Mouse (Mus musculus) limb, embryonic 13.5 days (tissue): Measurements from ENCODE around the gene Tsen2. TPM values are rescaled to one million over a fixed set of nuclear protein-coding genes. Genes with fewer than 3 reads are reported as not detected.

Experiments
- ATAC-seq: fragments of 200-750 bp; cut with Nextera tagmentation; 2 replicates; pipeline ENCODE4 v1.8.0; 2017; ENCODE audit warnings: low read depth, moderate number of reproducible peaks, moderate TSS enrichment; ENCODE audit not compliant: low FRiP score
- H3K27ac ChIP-seq: fragments of 300-500 bp; sonication (generic); 2 replicates; pipeline ENCODE4 v1.5.1; 2015; ENCODE audit warnings: inconsistent platforms, mild to moderate bottlenecking, moderate library complexity
- H3K27me3 ChIP-seq: fragments of 300-500 bp; sonication (generic); 2 replicates; pipeline ENCODE4 v1.6.1; 2015; ENCODE audit warnings: mild to moderate bottlenecking, inconsistent platforms
- H3K36me3 ChIP-seq: fragments of 300-500 bp; sonication (generic); 2 replicates; pipeline ENCODE4 v1.6.1; 2015; ENCODE audit warnings: inconsistent platforms, mild to moderate bottlenecking, moderate library complexity
- H3K4me1 ChIP-seq: fragments of 300-500 bp; sonication (generic); 2 replicates; pipeline ENCODE4 v1.6.1; 2015; ENCODE audit warnings: inconsistent platforms
- H3K4me2 ChIP-seq: fragments of 300-500 bp; sonication (generic); replicated peaks from 2 replicates; pipeline ENCODE4 v1.6.1; 2015; ENCODE audit warnings: inconsistent platforms, mild to moderate bottlenecking, moderate library complexity
- H3K4me3 ChIP-seq: fragments of 300-500 bp; sonication (generic); 2 replicates; pipeline ENCODE4 v1.5.1; 2015; ENCODE audit warnings: moderate library complexity, mild to moderate bottlenecking, inconsistent platforms
- H3K9ac ChIP-seq: fragments of 300-500 bp; sonication (generic); 2 replicates; pipeline ENCODE4 v1.6.1; 2015; ENCODE audit warnings: mild to moderate bottlenecking, inconsistent platforms
- H3K9me3 ChIP-seq: fragments of 300-500 bp; sonication (generic); 2 replicates; pipeline ENCODE4 v1.6.1; 2016; ENCODE audit warnings: inconsistent platforms
- WGBS: fragments of 180-500 bp; shearing (Covaris S2); methylation state at CpG from one replicate; pipeline ENCODE4 v1.1.7; 2015; 5-methylcytosine and 5-hydroxymethylcytosine counted together
- polyA plus RNA-seq: library from polyadenylated mRNA; unstranded; fragments of >200 nt; fragmentation: Nextera tagmentation; extraction: Ambion mirVana; gene quantifications from 2 replicates; pipeline ENCODE4 v1.2.1, GENCODE M21; 2015

The Tsen2 gene
- polyA plus RNA-seq, 1 experiment from 2014 or later, result 31.0 TPM

DNA sequence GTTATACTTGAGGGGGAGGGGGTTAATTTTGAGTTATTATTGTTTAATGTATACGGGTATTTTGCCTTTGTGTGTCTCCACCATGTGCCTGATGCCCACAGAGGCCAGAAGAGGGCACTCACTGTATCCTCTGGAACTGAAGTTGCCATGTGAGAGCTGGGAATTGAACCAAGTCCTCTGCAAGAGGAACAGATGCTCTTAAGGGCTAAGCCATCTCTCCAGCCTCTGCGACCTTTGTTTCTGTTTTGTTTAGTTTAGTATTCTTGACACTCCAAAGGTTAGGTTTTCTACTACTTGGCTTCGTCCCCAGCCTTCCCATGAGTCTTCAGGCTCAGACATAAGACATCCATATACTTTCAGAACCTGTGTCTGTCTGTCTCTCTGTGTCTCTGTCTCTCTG lies 39.7 kb downstream of the Tsen2 start:
- Histone ChIP-seq H3K36me3 (peaks cover 13% of the 10 kb centered on the region), H3K27me3 (no peaks in the 10 kb centered on the region), H3K9me3 (no peaks in the 10 kb centered on the region), H3K9ac (no peak overlapping the region), H3K4me1 (no peaks in the 10 kb centered on the region), H3K27ac (no peak overlapping the region), H3K4me3 (no peak overlapping the region), H3K4me2 (no peak overlapping the region)
- WGBS, result 76% methylated on average over 3 of the region's 3 CpGs
- no peak for ATAC-seq

DNA sequence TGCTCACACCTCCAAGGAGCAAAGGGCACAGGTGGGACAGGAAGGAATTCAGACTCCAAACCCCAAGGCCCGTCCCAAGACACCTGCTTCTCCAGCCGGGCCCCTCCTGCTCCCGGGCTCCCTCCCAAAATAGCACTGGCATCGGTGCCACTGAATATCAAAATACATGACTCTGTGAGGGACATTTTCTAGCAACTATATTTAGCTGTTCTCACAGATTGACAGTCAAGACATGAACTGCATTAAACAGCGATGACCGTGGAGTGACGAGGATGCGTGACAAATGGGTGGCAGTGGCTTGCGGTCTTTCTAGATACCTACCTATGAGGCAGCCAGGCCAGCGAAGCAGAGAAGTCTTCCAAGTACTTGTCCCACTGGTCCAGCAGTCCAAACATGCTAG lies 41.9 kb downstream of the Tsen2 start:
- Histone ChIP-seq H3K4me3 (no peak overlapping the region), H3K9ac (no peak overlapping the region), H3K27me3 (no peaks in the 10 kb centered on the region), H3K9me3 (no peaks in the 10 kb centered on the region), H3K27ac (no peak overlapping the region), H3K4me1 (no peaks in the 10 kb centered on the region), H3K4me2 (no peak overlapping the region), H3K36me3 (peaks cover 4% of the 10 kb centered on the region; the same call in 1 of the 2 replicates)
- ATAC-seq, result no peak
- 83% methylated on average over 10 of the region's 10 CpGs for WGBS

DNA sequence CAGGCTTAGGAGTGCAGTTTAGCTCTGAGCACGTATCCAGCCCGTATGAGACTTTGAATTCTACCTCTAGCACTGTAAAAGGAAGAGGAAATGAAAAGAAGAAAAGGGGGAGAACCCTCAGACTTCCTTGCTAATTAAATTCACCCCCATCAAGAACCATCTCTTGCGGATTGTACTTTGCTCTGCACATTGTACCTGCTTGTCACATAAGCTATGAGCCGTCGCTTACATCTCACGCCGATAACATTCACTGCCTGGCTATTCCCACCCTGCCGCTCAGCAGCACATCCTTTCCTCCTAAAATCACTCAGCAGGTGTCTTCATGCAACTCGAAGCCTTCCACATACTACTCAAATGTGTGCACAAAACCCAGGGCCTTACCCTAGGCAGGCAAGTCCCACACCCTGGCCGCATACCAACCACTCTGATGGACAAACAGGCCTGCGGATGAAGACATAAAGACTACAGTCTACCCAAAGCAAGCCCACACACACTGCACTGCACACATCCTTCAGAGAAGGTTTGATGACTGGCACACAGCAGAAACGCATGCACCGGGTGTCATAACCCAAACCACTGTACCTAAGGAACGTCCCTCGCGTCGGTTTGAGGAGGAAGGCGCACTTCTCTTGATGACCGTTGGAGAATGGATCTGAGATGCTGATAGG lies 47.4 kb downstream of the Tsen2 start:
- H3K4me1 ChIP-seq, result no peaks in the 10 kb centered on the region
- H3K9me3 ChIP-seq, result no peaks in the 10 kb centered on the region
- H3K4me3 ChIP-seq, result no peak overlapping the region
- no peak for ATAC-seq
- 84% methylated on average over 19 of the region's 19 CpGs for WGBS
- H3K27ac ChIP-seq, result no peak overlapping the region
- no peaks in the 10 kb centered on the region for H3K27me3 ChIP-seq
- H3K4me2 ChIP-seq, result no peak overlapping the region
- H3K9ac ChIP-seq, result no peak overlapping the region
- H3K36me3 ChIP-seq, result no peaks in the 10 kb centered on the region

DNA sequence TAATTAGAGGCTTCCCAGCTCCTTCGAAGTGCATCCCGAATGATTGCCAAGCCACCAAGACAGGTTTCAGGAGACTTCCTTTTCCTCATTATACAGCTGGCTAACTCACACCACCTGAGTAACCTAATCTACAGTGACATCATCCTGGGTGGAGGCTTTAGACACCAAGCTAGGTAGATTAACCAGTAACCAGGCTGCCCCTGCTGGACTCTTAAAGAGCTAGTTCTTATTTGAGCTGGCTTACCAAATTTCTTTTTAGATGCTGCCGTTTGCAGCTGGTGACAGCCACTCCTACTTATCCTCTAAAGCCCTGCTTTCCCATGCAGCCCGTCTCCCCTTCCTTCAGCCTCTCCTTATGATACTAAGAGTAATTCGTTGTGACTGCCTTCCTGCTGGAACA lies 48.0 kb downstream of the Tsen2 start, which contains the start of gene Mkrn2os:
Gene Mkrn2os (minus strand): TSS at position 119 of the 400 bp plus-strand sequence.
- ATAC-seq, result no peak
- H3K9me3 ChIP-seq, result no peaks in the 10 kb centered on the region

DNA sequence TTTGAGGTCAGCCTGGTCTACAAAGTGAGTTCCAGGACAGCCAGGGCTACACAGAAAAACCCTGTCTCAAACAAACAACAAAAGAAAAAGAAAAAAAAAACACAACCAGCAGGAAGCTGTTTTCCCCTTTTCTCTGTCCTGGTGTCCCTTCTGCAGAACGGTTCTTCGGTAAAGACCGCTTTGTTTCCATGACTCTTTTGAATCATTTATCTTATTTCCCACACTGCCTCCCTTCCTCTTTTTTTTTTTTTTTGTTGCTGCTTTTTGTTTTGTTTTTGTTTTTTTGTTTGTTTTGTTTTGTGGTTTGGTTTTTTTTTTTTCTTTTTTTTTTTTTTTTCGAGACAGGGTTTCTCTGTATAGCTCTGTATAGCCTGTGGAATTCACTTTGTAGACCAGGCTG lies 48.8 kb downstream of the Tsen2 start:
- Histone ChIP-seq H3K4me2 (no peak overlapping the region), H3K27me3 (no peaks in the 10 kb centered on the region), H3K4me1 (no peaks in the 10 kb centered on the region), H3K9ac (no peak overlapping the region), H3K9me3 (no peaks in the 10 kb centered on the region), H3K4me3 (no peak overlapping the region), H3K36me3 (no peaks in the 10 kb centered on the region), H3K27ac (no peak overlapping the region)
- ATAC-seq, result no peak
- WGBS, result 89% methylated on average over 4 of the region's 4 CpGs

More for the DNA sequence above, 48.0 kb downstream of the Tsen2 start, which contains the start of gene Mkrn2os:
- no peaks in the 10 kb centered on the region for H3K4me1 ChIP-seq
- H3K36me3 ChIP-seq, result no peaks in the 10 kb centered on the region
- H3K4me2 ChIP-seq, result no peak within 1 kb of the TSS
- no peak within 1 kb of the TSS for H3K4me3 ChIP-seq
- no peak within 1 kb of the TSS for H3K27ac ChIP-seq
- no peaks in the 10 kb centered on the region for H3K27me3 ChIP-seq
- no peak within 1 kb of the TSS for H3K9ac ChIP-seq
- 48% methylated on average over 5 of the region's 5 CpGs for WGBS

DNA sequence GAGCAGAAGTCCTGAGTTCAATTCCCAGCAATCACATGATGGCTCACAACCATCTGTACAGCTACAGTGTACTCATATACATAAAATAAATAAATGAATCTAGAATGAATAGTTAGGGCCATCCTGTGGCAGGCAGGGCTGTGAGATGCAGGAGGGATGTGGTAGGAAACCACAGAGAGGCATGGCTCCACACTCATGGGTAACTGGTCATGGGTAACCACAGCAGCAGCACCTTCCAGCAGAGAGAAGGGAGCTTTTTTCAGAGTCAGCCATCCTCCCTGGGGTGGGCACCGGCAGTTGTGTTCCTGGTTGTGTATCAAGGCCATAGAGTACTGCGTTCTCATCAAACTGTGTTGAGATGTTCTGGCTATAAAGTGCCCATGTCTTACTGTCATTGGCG lies 50.0 kb downstream of the Tsen2 start:
- no peaks in the 10 kb centered on the region for H3K9me3 ChIP-seq
- no peaks in the 10 kb centered on the region for H3K4me1 ChIP-seq
- H3K4me2 ChIP-seq, result no peak overlapping the region
- no peaks in the 10 kb centered on the region for H3K27me3 ChIP-seq
- 84% methylated on average over 3 of the region's 3 CpGs for WGBS
- no peak overlapping the region for H3K9ac ChIP-seq
- no peak overlapping the region for H3K27ac ChIP-seq
- H3K4me3 ChIP-seq, result no peak overlapping the region
- ATAC-seq, result no peak
- no peaks in the 10 kb centered on the region for H3K36me3 ChIP-seq

DNA sequence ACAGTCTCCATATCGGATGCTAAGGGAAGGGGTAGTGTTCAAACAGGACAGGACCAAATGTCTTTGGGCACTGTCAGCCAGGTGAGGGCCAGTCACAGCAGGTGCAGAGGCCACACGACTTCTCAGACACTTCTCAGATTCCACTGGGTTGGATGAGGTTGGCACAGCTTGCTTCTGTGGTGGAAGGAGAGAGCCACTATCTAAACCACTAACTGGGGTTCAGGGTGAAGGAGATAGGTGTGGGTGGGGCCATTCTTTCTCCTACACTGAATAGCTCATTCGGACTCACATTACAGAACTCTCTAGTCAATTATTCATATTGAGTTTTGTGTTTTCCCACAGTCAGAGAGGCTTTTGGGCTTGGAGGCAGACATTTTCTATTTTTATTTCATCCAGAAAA lies 51.2 kb downstream of the Tsen2 start:
- H3K4me3 ChIP-seq, result no peak overlapping the region
- 59% methylated on average over 3 of the region's 3 CpGs for WGBS
- no peaks in the 10 kb centered on the region for H3K36me3 ChIP-seq
- no peaks in the 10 kb centered on the region for H3K27me3 ChIP-seq
- no peak overlapping the region for H3K27ac ChIP-seq
- H3K4me2 ChIP-seq, result no peak overlapping the region
- H3K9me3 ChIP-seq, result no peaks in the 10 kb centered on the region
- no peaks in the 10 kb centered on the region for H3K4me1 ChIP-seq
- no peak for ATAC-seq
- no peak overlapping the region for H3K9ac ChIP-seq

DNA sequence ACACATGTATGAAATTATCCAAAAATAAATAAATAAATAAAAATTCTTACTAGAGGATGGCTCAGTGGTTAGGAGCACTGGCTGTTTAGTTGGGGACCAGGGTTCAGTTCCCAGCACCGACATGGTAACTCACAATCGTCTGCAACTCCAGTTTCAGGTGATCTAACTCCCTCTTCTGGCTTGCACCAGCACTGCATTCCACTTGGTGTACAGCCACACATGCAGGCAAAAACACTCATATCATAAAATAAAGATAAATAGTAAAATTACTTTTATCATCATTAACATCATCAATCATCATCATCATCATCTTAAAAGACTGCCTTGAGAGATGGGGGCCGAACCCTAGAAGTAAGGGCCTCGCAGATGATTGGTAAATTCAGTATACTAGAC lies 56.9 kb downstream of the Tsen2 start:
- Histone ChIP-seq H3K4me2 (peak overlapping the region; percentile 76), H3K4me3 (peak overlapping the region; percentile 78), H3K27ac (no peak overlapping the region), H3K9me3 (no peaks in the 10 kb centered on the region), H3K36me3 (peaks cover 8% of the 10 kb centered on the region), H3K9ac (no peak overlapping the region), H3K27me3 (no peaks in the 10 kb centered on the region), H3K4me1 (peaks cover 12% of the 10 kb centered on the region)
- WGBS, result 63% methylated on average over 4 of the region's 4 CpGs
- ATAC-seq, result peak; percentile 5; the same call in 1 of the 2 replicates

DNA sequence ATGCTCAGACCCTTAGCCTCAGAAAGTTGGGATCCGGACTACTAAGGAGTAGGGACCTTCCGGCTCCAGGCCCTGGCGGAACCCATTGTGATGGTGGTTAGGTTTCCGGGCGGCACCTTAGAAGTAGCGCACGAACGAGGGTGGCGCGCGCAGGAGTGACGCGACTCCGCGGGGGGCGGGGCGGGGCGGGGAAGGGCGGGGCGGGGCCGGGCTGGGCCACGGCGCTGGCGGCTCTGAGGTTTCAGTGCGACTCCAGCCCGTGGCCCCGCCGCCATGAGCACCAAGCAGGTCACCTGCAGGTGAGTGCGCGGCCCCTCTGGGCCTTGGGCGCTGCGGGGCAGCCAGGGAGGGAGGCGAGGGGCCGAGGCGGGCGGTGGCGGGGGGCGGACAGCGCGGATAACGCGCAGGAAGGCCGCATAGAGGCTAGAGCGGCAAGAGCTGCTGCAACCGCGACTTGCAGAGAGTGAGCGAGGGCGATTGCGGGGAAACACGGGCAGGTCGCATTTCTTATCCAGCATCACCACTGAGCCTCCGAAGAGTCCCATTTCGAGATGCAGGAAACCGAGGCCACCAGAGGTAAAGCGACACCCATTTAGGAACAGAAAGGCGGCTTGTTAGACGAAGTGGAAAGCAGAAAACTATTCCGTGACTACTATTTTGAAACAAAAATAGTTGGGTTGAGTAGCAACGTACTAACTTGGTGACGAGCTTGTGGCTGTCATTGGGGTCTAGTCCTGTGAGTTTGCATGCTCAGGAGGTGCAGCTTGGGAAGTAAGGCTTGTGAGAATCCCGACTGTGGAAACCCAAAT lies 57.5 kb downstream of the Tsen2 start, which contains the start of gene Mkrn2:
Gene Mkrn2 (plus strand): TSS at position 188 of the 809 bp plus-strand sequence.
- Histone ChIP-seq H3K36me3 (peaks cover 9% of the 10 kb centered on the region), H3K9me3 (no peaks in the 10 kb centered on the region), H3K4me1 (peaks cover 12% of the 10 kb centered on the region), H3K4me3 (peak within 1 kb of the TSS; percentile 78), H3K27me3 (no peaks in the 10 kb centered on the region), H3K27ac (peak within 1 kb of the TSS; percentile 44; the same call in 1 of the 2 replicates), H3K4me2 (peak within 1 kb of the TSS; percentile 76), H3K9ac (peak within 1 kb of the TSS; percentile 83)
- WGBS, result 1% methylated on average over 46 of the region's 61 CpGs
- peak; percentile 90 for ATAC-seq

DNA sequence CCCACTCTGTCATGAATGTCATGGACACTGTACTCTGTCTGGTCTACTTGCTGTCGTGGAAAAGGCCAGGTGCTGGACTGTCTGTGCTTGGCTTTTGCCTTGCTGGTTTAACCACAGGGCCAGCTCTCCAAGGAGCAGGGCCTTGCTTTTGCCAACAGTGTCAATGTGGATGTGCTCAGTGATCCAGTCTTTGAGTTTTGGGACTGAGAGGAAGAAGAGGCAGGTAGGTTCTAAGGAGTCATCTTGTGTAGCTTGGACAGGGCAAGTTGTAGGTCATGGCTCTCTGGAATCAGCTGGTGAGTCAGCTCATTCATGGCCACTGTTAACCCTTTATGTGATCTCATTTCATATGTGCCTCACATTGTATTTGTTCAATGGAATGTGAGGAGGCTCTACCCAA lies 62.0 kb downstream of the Tsen2 start:
- Histone ChIP-seq H3K4me1 (peaks cover 12% of the 10 kb centered on the region), H3K27me3 (no peaks in the 10 kb centered on the region), H3K36me3 (peaks cover 32% of the 10 kb centered on the region), H3K9ac (no peak overlapping the region; the same call in 1 of the 2 replicates), H3K4me3 (no peak overlapping the region), H3K9me3 (no peaks in the 10 kb centered on the region), H3K4me2 (no peak overlapping the region), H3K27ac (no peak overlapping the region)
- ATAC-seq, result no peak
- 91% methylated on average over 1 of the region's 1 CpGs for WGBS

DNA sequence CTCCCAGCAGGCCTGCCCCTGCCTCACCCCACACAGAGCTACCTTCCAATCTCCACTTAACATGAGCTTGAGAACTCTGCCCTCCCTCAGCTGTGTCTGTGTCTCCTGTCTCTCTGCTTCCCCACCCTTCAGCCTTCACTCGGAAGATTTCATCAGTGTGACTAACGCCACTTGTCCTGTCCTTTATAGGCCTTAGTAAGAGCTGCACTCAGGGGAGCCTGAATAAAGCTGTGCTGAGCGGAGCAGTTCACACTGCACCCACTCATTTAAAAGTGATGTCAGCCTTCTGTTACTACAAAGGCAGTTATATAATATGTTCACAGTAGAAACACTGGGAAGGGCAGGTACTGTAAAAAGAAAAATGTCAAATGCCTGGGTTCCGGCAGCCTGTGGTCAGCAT lies 63.0 kb downstream of the Tsen2 start:
- 74% methylated on average over 4 of the region's 4 CpGs for WGBS
- Histone ChIP-seq H3K9me3 (no peaks in the 10 kb centered on the region), H3K4me2 (no peak overlapping the region), H3K4me3 (no peak overlapping the region), H3K27me3 (no peaks in the 10 kb centered on the region), H3K4me1 (peaks cover 10% of the 10 kb centered on the region), H3K27ac (no peak overlapping the region), H3K9ac (no peak overlapping the region), H3K36me3 (peaks cover 41% of the 10 kb centered on the region)
- no peak for ATAC-seq

DNA sequence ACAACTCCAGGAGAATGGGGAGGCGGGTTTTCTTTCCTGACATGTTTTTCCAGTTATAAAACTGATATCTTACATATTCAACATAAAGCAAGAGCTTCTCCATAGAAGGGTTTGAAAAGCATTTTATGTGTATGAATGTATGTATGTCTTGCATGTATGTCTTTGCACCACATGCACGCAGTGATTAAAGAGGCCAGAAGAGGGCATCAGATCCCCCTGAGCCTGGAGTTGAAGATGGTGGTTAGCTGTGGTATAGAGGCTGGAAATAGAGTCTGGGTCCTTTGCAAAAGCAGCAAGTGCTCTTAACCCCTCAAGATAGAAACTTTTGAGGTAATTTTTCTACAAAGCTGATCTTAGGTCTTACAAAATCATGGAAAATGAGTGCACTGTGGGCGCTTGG lies 64.7 kb downstream of the Tsen2 start:
- Histone ChIP-seq H3K36me3 (peaks cover 57% of the 10 kb centered on the region), H3K27me3 (no peaks in the 10 kb centered on the region), H3K4me1 (no peaks in the 10 kb centered on the region), H3K4me3 (no peak overlapping the region), H3K27ac (no peak overlapping the region), H3K4me2 (no peak overlapping the region), H3K9me3 (no peaks in the 10 kb centered on the region), H3K9ac (no peak overlapping the region)
- ATAC-seq, result no peak
- 74% methylated on average over 3 of the region's 3 CpGs for WGBS
